Mouse (Mus musculus) cortical plate, adult 2 months (tissue): ENCODE results near the gene Lsamp.

Source experiments
- CTCF ChIP-seq: fragments of 200-500 bp; IDR thresholded peaks from 2 replicates; pipeline ENCODE4 v1.5.1; 2011; ENCODE audit warnings: mild to moderate bottlenecking, control low read depth, low read length; ENCODE audit not compliant: insufficient read depth; ENCODE audit errors: extremely low read depth
- POLR2A ChIP-seq: fragments of 200-500 bp; IDR thresholded peaks from 2 replicates; pipeline ENCODE4 v1.6.1; 2011; ENCODE audit warnings: mild to moderate bottlenecking, low read length, control low read depth; ENCODE audit not compliant: insufficient read depth; ENCODE audit errors: extremely low read depth

GRCm38 (mm10) chr16:40959211-40959610, 975.0 kb downstream of the Lsamp start:
- TF ChIP-seq CTCF (no peak), POLR2A (no peak)
